Mouse (Mus musculus): ENCODE data around the gene Prune2. TPM values are rescaled to one million over a fixed set of nuclear protein-coding genes. Genes with fewer than 3 reads are reported as not detected.
"Not testable (repeated sequence)": the region's sequence is repeated elsewhere in the genome, so short reads cannot be mapped to it uniquely, and the experiment has no call there.

Gene Prune2
- total and polyA plus RNA-seq, 3 experiments = 16.3 to 54.6 (median 48.7) TPM

DNA sequence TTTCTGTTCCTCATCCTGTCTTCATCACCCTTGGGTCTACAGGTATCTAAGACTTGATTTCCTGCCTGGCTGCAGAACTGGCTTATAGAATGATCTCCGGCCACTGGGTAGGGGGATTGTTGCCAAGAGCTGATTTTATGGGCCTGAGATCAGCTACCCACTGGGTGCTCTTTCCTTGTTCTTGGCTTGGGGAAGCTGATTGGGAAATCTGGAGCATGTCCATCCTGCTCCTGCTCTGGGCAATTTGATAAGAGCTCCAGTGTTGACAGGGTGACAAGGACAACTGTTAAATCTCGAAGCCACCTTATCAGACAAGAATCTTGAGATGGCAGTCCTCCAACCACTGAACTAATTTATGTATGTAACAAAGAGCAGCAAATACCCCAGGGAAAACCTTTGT is 203.8 kb downstream of the Prune2 start:
- DNase-seq = peak in 1 of 2 experiments; percentile 57
- WGBS = 3% methylated on average over 2 of the region's 2 CpGs
- Histone ChIP-seq H3K36me3 (ENCODE audit: control insufficient read depth, insufficient read depth, low read length) (no peaks in the 10 kb centered on the region), H3K27ac (no peak overlapping the region), H3K4me1 (ENCODE audit: control insufficient read depth, insufficient read depth, low read length) (peaks cover 8% of the 10 kb centered on the region), H3K4me3 (no peak overlapping the region), H3K9ac (ENCODE audit: low read depth, low read length) (no peak overlapping the region), H3K27me3 (ENCODE audit: control insufficient read depth, insufficient read depth, low read length) (no peaks in the 10 kb centered on the region), H3K79me2 (replicated peaks; ENCODE audit: control insufficient read depth, insufficient read depth, low read length) (no peaks in the 10 kb centered on the region)
- intact Hi-C loops (cut with DNase I) = no loop called here
- TF ChIP-seq EP300 (IDR thresholded peaks at IDR 0.05; ENCODE audit: insufficient read depth, low read depth, low read length) (0 out of 2 replicates have a peak, but pooled peaks have one; percentile 28), CTCF (IDR thresholded peaks at IDR 0.05) (no peak)

DNA sequence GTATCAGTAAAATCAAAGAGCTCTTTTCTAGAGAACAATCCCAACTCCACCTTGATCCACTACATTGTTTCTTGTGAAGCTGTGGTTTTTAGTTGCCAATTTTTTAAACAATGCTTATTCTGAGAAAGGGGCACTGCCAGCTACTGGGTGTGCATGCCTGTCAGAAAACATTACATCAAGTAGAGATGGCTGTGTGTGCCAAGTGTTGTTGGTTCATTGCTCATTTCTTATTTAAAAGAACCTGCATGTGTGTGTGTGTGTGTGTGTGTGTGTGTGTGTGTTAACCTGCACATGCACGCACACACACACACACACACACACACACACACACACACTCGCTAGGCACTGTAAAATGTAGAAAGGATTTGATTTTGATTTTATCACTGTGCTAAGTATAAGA is 204.3 kb downstream of the Prune2 start:
- Histone ChIP-seq H3K4me3 (no peak overlapping the region), H3K79me2 (replicated peaks; ENCODE audit: control insufficient read depth, insufficient read depth, low read length) (no peaks in the 10 kb centered on the region), H3K27ac (no peak overlapping the region), H3K4me1 (ENCODE audit: control insufficient read depth, insufficient read depth, low read length) (peaks cover 8% of the 10 kb centered on the region), H3K36me3 (ENCODE audit: control insufficient read depth, insufficient read depth, low read length) (no peaks in the 10 kb centered on the region), H3K27me3 (ENCODE audit: control insufficient read depth, insufficient read depth, low read length) (no peaks in the 10 kb centered on the region), H3K9ac (ENCODE audit: low read depth, low read length) (no peak overlapping the region)
- 73% methylated on average over 2 of the region's 2 CpGs for WGBS
- intact Hi-C loops (cut with DNase I) = no loop called here
- DNase-seq = no peak
- TF ChIP-seq EP300 (IDR thresholded peaks at IDR 0.05; ENCODE audit: insufficient read depth, low read depth, low read length) (no peak), POLR2A (IDR thresholded peaks at IDR 0.05; ENCODE audit: insufficient read depth, low read depth, low read length) (no peak), CTCF (IDR thresholded peaks at IDR 0.05) (no peak)

DNA sequence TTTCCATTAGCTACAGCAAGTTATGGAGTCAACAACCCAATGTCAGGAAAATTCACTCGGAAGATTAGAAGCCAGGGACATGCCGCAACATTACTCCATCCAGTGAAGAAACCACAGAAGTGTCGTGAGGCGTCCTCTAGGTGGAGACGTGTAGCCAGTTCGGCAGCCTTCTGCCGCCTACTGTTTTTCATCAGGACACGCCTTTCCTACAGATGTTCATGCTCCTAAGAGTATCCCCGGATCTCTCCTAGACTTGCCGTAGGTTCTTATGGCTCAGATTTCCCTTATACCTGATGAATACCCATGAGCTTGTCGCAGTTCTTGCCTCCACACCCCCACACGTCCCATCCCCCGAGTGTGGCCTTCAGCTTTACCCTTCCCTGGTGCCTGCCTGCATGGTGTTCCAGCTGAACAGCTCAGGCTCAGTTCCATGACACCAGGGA is 207.6 kb downstream of the Prune2 start:
- Histone ChIP-seq H3K4me3 (no peak overlapping the region), H3K79me2 (replicated peaks; ENCODE audit: control insufficient read depth, insufficient read depth, low read length) (no peaks in the 10 kb centered on the region), H3K9ac (ENCODE audit: low read depth, low read length) (no peak overlapping the region), H3K27me3 (ENCODE audit: control insufficient read depth, insufficient read depth, low read length) (no peaks in the 10 kb centered on the region), H3K4me1 (ENCODE audit: control insufficient read depth, insufficient read depth, low read length) (peaks cover 8% of the 10 kb centered on the region), H3K36me3 (ENCODE audit: control insufficient read depth, insufficient read depth, low read length) (no peaks in the 10 kb centered on the region), H3K27ac (no peak overlapping the region)
- 10% methylated on average over 13 of the region's 13 CpGs for WGBS
- intact Hi-C loops (cut with DNase I) = loop anchor here (1.0 kb wide), 1 partner anchor 193 kb away; no protein-coding TSS in a partner anchor
- DNase-seq = peak; percentile 39 to 58
- TF ChIP-seq CTCF (IDR thresholded peaks at IDR 0.05) (peak; percentile 76), EP300 (IDR thresholded peaks at IDR 0.05; ENCODE audit: insufficient read depth, low read depth, low read length) (peak; percentile 76), POLR2A (IDR thresholded peaks at IDR 0.05; ENCODE audit: insufficient read depth, low read depth, low read length) (no peak)

DNA sequence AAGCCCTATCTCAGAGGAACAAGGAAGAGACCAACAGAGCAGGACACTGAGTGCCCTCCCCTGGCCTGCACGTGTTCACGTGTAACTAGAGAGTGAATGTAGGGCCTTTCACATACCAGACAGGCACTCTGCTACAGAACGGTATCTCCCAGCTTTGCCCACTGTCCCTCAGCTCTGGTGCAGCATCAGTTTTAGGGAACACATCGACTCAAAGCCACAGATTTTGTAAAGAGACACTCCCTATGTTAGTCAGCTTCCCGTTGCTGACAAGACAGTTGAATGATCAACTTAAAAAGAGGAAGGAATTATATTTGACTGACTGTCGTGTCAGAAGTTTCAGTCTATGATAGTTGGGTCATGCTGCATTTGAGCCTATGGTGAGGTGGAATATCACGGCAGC is 210.4 kb downstream of the Prune2 start:
- intact Hi-C loops (cut with DNase I) = no loop called here
- TF ChIP-seq EP300 (IDR thresholded peaks at IDR 0.05; ENCODE audit: insufficient read depth, low read depth, low read length) (no peak), CTCF (IDR thresholded peaks at IDR 0.05) (no peak), POLR2A (IDR thresholded peaks at IDR 0.05; ENCODE audit: insufficient read depth, low read depth, low read length) (no peak)
- Histone ChIP-seq H3K4me3 (no peak overlapping the region), H3K27me3 (ENCODE audit: control insufficient read depth, insufficient read depth, low read length) (no peaks in the 10 kb centered on the region), H3K9ac (ENCODE audit: low read depth, low read length) (no peak overlapping the region), H3K4me1 (ENCODE audit: control insufficient read depth, insufficient read depth, low read length) (peaks cover 3% of the 10 kb centered on the region; the same call in 1 of the 2 replicates), H3K27ac (no peak overlapping the region), H3K36me3 (ENCODE audit: control insufficient read depth, insufficient read depth, low read length) (no peaks in the 10 kb centered on the region), H3K79me2 (replicated peaks; ENCODE audit: control insufficient read depth, insufficient read depth, low read length) (no peaks in the 10 kb centered on the region)
- DNase-seq = peak in 1 of 2 experiments; percentile 31
- WGBS = 65% methylated on average over 7 of the region's 7 CpGs

DNA sequence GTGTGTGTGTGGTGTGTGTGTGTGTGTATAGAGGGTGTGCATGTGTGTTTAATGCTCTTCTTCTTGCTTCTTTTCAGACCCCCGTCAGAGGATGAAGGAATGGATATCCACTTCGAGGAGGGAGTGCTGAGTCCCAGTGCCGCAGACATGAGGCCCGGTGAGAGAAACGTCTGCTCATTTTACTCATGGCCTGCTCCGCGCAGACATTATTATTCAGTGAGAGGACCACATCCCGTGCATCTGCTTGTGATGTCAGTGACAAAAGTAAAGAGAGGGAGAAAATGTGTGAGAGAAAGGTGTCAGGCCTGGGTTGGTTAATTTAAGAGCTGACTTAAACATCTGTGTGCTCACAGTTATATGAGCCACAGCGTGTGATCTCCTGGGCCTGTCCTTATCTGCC is 212.3 kb downstream of the Prune2 start:
- no peak overlapping the region for H3K4me3 ChIP-seq
- TF ChIP-seq EP300 (IDR thresholded peaks at IDR 0.05; ENCODE audit: insufficient read depth, low read depth, low read length) = no peak
- no peak for TF ChIP-seq POLR2A (IDR thresholded peaks at IDR 0.05; ENCODE audit: insufficient read depth, low read depth, low read length)
- TF ChIP-seq CTCF (IDR thresholded peaks at IDR 0.05) = no peak
- no peak overlapping the region for H3K9ac ChIP-seq (ENCODE audit: low read depth, low read length)
- H3K27ac ChIP-seq = no peak overlapping the region
- 86% methylated on average over 9 of the region's 9 CpGs for WGBS
- H3K27me3 ChIP-seq (ENCODE audit: control insufficient read depth, insufficient read depth, low read length) = no peaks in the 10 kb centered on the region
- intact Hi-C loops (cut with DNase I) = no loop called here
- DNase-seq = no peak
- H3K79me2 ChIP-seq (replicated peaks; ENCODE audit: control insufficient read depth, insufficient read depth, low read length) = no peaks in the 10 kb centered on the region
- H3K36me3 ChIP-seq (ENCODE audit: control insufficient read depth, insufficient read depth, low read length) = no peaks in the 10 kb centered on the region
- peaks cover 3% of the 10 kb centered on the region; the same call in 1 of the 2 replicates for H3K4me1 ChIP-seq (ENCODE audit: control insufficient read depth, insufficient read depth, low read length)

DNA sequence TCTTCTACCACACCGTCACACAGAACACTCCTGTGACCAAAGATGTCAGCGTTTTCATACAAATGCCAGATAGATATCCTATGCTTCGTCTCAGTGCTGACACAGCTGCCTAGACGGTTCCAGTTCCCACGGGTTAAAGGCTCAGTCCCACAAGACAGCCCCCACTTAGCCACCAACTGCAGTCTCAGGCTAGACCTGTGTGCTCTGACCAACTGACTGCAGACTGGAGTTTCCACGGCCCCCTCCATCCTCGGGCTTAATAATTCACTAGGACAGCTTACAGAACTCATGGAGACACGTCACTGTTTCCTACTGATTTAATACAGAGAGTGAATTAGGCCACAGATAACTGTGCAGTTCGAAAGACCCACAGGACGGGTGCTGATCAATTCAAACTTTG is 213.8 kb downstream of the Prune2 start:
- no peak for TF ChIP-seq CTCF (IDR thresholded peaks at IDR 0.05)
- TF ChIP-seq EP300 (IDR thresholded peaks at IDR 0.05; ENCODE audit: insufficient read depth, low read depth, low read length) = no peak
- no peak for TF ChIP-seq POLR2A (IDR thresholded peaks at IDR 0.05; ENCODE audit: insufficient read depth, low read depth, low read length)
- Histone ChIP-seq H3K4me1 (ENCODE audit: control insufficient read depth, insufficient read depth, low read length) (no peaks in the 10 kb centered on the region), H3K36me3 (ENCODE audit: control insufficient read depth, insufficient read depth, low read length) (no peaks in the 10 kb centered on the region), H3K9ac (ENCODE audit: low read depth, low read length) (no peak overlapping the region), H3K79me2 (replicated peaks; ENCODE audit: control insufficient read depth, insufficient read depth, low read length) (no peaks in the 10 kb centered on the region), H3K4me3 (no peak overlapping the region), H3K27me3 (ENCODE audit: control insufficient read depth, insufficient read depth, low read length) (no peaks in the 10 kb centered on the region), H3K27ac (no peak overlapping the region)
- WGBS = 77% methylated on average over 10 of the region's 10 CpGs
- no peak for DNase-seq
- intact Hi-C loops (cut with DNase I) = no loop called here

DNA sequence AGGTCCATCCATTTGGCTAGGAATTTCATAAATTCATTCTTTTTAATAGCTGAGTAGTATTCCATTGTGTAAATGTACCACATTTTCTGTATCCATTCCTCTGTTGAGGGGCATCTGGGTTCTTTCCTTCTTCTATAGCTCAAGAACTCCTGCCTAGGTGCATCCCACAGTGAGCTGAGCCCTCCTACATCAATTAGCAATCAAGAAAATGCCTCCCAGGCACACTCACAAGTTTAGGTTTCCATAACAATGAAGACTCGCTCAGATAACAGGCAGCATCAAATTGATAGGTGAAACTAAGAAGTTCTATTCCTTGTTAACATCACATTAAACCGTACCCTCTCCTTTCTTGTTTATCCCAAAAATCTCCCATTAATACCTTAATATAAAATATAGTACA is 218.6 kb downstream of the Prune2 start:
- H3K36me3 ChIP-seq (ENCODE audit: control insufficient read depth, insufficient read depth, low read length); H3K9ac ChIP-seq (ENCODE audit: low read depth, low read length); H3K4me3 ChIP-seq; H3K4me1 ChIP-seq (ENCODE audit: control insufficient read depth, insufficient read depth, low read length); intact Hi-C loops (cut with DNase I); H3K79me2 ChIP-seq (replicated peaks; ENCODE audit: control insufficient read depth, insufficient read depth, low read length); H3K27ac ChIP-seq; H3K27me3 ChIP-seq (ENCODE audit: control insufficient read depth, insufficient read depth, low read length); DNase-seq: not testable (repeated sequence)
- 88% methylated on average over 2 of the region's 2 CpGs for WGBS
